Mouse (Mus musculus): ENCODE results near the gene Tiam1. TPM values are rescaled to one million over a fixed set of nuclear protein-coding genes. Genes with fewer than 3 reads are reported as not detected.

The Tiam1 gene
- polyA plus RNA-seq, 1 experiment from 2014 or later: 21.9 TPM

DNA sequence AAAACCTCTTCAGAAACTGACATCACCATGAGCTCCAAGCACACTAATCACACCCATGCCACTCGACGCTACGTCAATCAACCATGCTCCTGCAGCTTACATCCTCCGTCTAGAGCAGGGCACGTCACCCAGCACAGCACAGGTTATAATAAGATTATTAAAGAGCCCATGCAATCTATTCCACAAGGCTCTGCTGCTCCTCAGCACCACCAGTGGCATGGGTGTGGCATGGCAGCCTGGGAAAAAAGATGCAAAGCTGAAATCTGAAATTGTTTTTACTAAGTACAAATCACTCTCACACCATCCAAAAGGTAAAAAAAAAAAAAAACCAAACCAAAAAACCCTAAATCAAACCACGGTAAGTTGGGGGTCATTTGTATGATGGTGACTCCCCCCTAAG lies 135.1 kb downstream of the Tiam1 start:
- no peaks in the 10 kb centered on the region for H3K27me3 ChIP-seq
- no peak for ATAC-seq (ENCODE audit: low read depth)
- WGBS: 88% methylated on average over 6 of the region's 6 CpGs
- no peaks in the 10 kb centered on the region for H3K36me3 ChIP-seq
- H3K4me3 ChIP-seq: no peak overlapping the region
- peaks cover 25% of the 10 kb centered on the region for H3K4me1 ChIP-seq (replicated peaks)
- no peak overlapping the region for H3K27ac ChIP-seq (replicated peaks)
- H3K9ac ChIP-seq: no peak overlapping the region
- H3K4me2 ChIP-seq: no peak overlapping the region
- 0 out of 2 replicates have a peak, but pooled peaks cover 4% of the 10 kb centered on the region for H3K9me3 ChIP-seq

- 88% methylated on average over 13 of the region's 13 CpGs for WGBS
- H3K4me2 ChIP-seq: no peak overlapping the region
- H3K4me1 ChIP-seq (replicated peaks): peaks cover 23% of the 10 kb centered on the region
- H3K27me3 ChIP-seq: no peaks in the 10 kb centered on the region
- H3K9me3 ChIP-seq: 0 out of 2 replicates have a peak, but pooled peaks cover 4% of the 10 kb centered on the region
- no peaks in the 10 kb centered on the region for H3K36me3 ChIP-seq
- H3K9ac ChIP-seq: no peak overlapping the region
- ATAC-seq (ENCODE audit: low read depth): no peak
- H3K4me3 ChIP-seq: no peak overlapping the region
- no peak overlapping the region for H3K27ac ChIP-seq (replicated peaks)
Measured at GRCm38 (mm10) chr16:90007391-90007977, 136.1 kb downstream of the Tiam1 start.

DNA sequence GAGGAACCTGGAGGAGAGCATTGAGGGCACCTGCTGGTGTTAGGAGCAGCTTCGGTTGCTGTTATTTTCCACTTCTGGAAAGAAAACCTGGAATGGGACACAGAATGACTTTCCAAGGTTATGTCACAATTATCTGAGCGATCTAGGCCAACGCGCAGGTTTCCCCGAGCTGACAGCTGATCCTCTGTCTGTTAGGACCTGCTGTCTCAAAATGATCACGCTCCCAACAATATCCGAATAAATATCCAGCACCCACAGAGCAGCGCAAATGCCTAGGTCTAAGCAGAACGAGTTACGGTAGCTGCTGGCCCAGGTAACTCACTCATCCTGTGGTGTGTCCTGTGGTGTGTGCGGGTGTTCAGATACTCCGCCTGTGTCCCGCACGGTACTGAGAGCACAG lies 140.0 kb downstream of the Tiam1 start:
- 95% methylated on average over 14 of the region's 14 CpGs for WGBS
- Histone ChIP-seq H3K27me3 (no peaks in the 10 kb centered on the region), H3K9me3 (no peaks in the 10 kb centered on the region), H3K36me3 (no peaks in the 10 kb centered on the region), H3K4me1 (replicated peaks) (no peaks in the 10 kb centered on the region), H3K27ac (replicated peaks) (no peak overlapping the region), H3K9ac (no peak overlapping the region), H3K4me2 (no peak overlapping the region), H3K4me3 (no peak overlapping the region)
- no peak for ATAC-seq (ENCODE audit: low read depth)

DNA sequence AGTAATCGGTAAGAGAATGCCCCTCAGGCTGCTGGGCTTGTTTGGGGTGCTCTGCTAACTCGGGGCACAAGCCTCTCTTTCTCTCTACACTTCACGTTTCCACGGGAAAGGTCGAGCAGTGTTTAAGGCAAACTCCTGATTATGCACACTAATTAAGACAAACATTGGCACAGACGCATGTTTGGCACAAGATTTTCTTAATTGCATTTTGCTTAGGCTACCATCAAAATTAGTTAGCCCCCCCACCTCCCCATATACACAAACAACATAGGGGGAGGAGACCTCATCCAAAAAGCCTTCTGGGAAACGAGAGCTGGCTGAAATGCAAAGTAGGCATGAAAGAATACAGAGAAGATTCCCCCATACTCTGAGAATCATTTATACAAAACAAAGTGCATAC lies 148.4 kb downstream of the Tiam1 start:
- H3K4me1 ChIP-seq (replicated peaks): no peaks in the 10 kb centered on the region
- no peak for ATAC-seq (ENCODE audit: low read depth)
- WGBS: 83% methylated on average over 7 of the region's 7 CpGs
- no peaks in the 10 kb centered on the region for H3K27me3 ChIP-seq
- H3K4me2 ChIP-seq: no peak overlapping the region
- peaks cover 6% of the 10 kb centered on the region; the same call in 1 of the 2 replicates for H3K9me3 ChIP-seq
- no peak overlapping the region for H3K9ac ChIP-seq
- no peak overlapping the region for H3K27ac ChIP-seq (replicated peaks)
- H3K36me3 ChIP-seq: 0 out of 2 replicates have a peak, but pooled peaks cover 5% of the 10 kb centered on the region
- H3K4me3 ChIP-seq: no peak overlapping the region

- Histone ChIP-seq H3K9ac (no peak overlapping the region), H3K9me3 (peaks cover 6% of the 10 kb centered on the region; the same call in 1 of the 2 replicates), H3K4me3 (no peak overlapping the region), H3K4me1 (replicated peaks) (no peaks in the 10 kb centered on the region), H3K27ac (replicated peaks) (no peak overlapping the region), H3K27me3 (no peaks in the 10 kb centered on the region), H3K36me3 (0 out of 2 replicates have a peak, but pooled peaks cover 5% of the 10 kb centered on the region), H3K4me2 (no peak overlapping the region)
- no peak for ATAC-seq (ENCODE audit: low read depth)
- WGBS: 86% methylated on average over 17 of the region's 17 CpGs
Measured at GRCm38 (mm10) chr16:89993991-89994825, 149.4 kb downstream of the Tiam1 start.

GRCm38 (mm10) chr16:89993506-89993905 lies 150.1 kb downstream of the Tiam1 start:
- no peaks in the 10 kb centered on the region for H3K27me3 ChIP-seq
- H3K4me2 ChIP-seq: no peak overlapping the region
- no peaks in the 10 kb centered on the region for H3K4me1 ChIP-seq (replicated peaks)
- ATAC-seq (ENCODE audit: low read depth): no peak
- no peak overlapping the region for H3K27ac ChIP-seq (replicated peaks)
- no peak overlapping the region for H3K4me3 ChIP-seq
- 0 out of 2 replicates have a peak, but pooled peaks cover 5% of the 10 kb centered on the region for H3K36me3 ChIP-seq
- H3K9ac ChIP-seq: no peak overlapping the region
- H3K9me3 ChIP-seq: peaks cover 6% of the 10 kb centered on the region; the same call in 1 of the 2 replicates
- 96% methylated on average over 4 of the region's 4 CpGs for WGBS

GRCm38 (mm10) chr16:89991701-89992152 lies 151.8 kb downstream of the Tiam1 start:
- H3K27ac ChIP-seq (replicated peaks): no peak overlapping the region
- no peak overlapping the region for H3K9ac ChIP-seq
- ATAC-seq (ENCODE audit: low read depth): no peak
- no peak overlapping the region for H3K4me2 ChIP-seq
- 0 out of 2 replicates have a peak, but pooled peaks cover 6% of the 10 kb centered on the region for H3K4me1 ChIP-seq (replicated peaks)
- H3K27me3 ChIP-seq: no peaks in the 10 kb centered on the region
- WGBS: 88% methylated on average over 12 of the region's 12 CpGs
- peaks cover 6% of the 10 kb centered on the region; the same call in 1 of the 2 replicates for H3K9me3 ChIP-seq
- no peak overlapping the region for H3K4me3 ChIP-seq
- 0 out of 2 replicates have a peak, but pooled peaks cover 5% of the 10 kb centered on the region for H3K36me3 ChIP-seq

DNA sequence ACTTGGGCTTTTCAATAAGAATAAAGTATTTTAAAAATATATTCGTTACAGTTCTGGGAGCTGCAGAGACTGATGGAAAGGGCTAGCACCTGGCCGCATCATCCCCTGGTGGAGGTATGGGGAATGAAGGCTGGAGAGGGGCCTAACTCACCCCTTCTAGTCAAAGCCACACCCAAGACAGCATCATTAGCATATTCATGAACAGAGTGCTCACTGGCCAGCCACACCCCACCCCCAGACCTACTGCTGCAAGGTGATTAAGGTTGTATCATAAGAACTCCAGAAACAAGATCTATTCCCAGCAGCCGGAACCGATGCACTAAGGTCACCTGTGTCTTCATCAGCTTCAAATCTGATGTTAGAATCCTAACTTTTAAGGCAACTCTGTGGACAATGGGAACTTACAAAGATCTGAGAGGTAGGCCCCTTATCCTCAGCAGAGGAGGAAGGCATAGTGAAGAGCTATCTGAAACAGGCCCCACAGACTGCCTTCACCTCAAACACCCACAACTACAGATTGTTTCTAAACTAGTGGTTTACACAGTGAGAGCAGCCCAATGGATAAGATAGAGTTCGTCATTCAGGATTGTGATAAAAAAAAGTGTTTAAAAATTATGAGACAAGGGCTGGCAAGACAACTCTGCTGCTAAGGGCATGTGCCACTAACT lies 153.1 kb downstream of the Tiam1 start:
- WGBS: 85% methylated on average over 5 of the region's 5 CpGs
- Histone ChIP-seq H3K9me3 (no peaks in the 10 kb centered on the region), H3K27ac (replicated peaks) (no peak overlapping the region), H3K4me1 (replicated peaks) (0 out of 2 replicates have a peak, but pooled peaks cover 12% of the 10 kb centered on the region), H3K27me3 (no peaks in the 10 kb centered on the region), H3K9ac (no peak overlapping the region), H3K4me3 (no peak overlapping the region), H3K36me3 (no peaks in the 10 kb centered on the region), H3K4me2 (no peak overlapping the region)
- ATAC-seq (ENCODE audit: low read depth): no peak

GRCm38 (mm10) chr16:89989816-89990215 lies 153.8 kb downstream of the Tiam1 start:
- Histone ChIP-seq H3K27ac (replicated peaks) (no peak overlapping the region), H3K9ac (no peak overlapping the region), H3K9me3 (no peaks in the 10 kb centered on the region), H3K4me3 (no peak overlapping the region), H3K27me3 (no peaks in the 10 kb centered on the region), H3K4me2 (no peak overlapping the region), H3K4me1 (replicated peaks) (0 out of 2 replicates have a peak, but pooled peaks cover 12% of the 10 kb centered on the region), H3K36me3 (no peaks in the 10 kb centered on the region)
- ATAC-seq (ENCODE audit: low read depth): no peak
- WGBS: 93% methylated on average over 10 of the region's 10 CpGs

DNA sequence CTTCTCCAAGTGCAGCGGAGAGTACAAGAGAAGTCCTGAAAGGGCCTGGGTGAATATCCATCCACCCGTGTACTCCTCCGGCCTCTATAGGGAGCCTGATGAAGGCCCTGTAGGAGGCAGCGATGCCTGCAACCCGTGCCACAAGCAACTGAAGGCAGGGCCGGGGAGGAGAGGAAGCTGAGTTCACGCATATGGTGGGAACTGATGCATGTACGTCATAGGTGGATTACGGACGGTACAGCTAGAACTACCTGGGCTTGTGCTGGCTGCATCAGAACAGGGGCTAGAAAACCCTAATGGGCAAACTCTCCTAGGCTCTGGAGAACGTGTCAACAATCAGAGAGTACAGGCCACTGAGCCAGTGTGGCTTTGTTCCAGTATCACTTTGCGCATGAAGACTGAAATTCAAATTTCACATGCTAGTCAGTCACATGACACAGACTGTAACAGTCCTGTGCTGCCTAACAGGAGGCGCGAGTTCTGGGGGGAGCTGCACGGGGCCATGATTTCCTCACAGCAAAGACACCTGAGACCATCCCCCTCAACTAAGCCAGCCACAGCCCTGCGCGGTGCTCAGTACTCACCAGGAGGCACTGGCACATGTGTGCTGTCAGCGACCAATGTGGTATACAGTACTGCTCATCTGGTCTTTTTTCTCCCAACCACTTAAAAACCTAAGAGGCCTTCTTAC lies 156.8 kb downstream of the Tiam1 start:
- H3K4me1 ChIP-seq (replicated peaks): 0 out of 2 replicates have a peak, but pooled peaks cover 12% of the 10 kb centered on the region
- H3K9me3 ChIP-seq: no peaks in the 10 kb centered on the region
- 77% methylated on average over 18 of the region's 18 CpGs for WGBS
- no peak overlapping the region for H3K27ac ChIP-seq (replicated peaks)
- H3K4me2 ChIP-seq: no peak overlapping the region
- H3K27me3 ChIP-seq: no peaks in the 10 kb centered on the region
- H3K9ac ChIP-seq: no peak overlapping the region
- no peaks in the 10 kb centered on the region for H3K36me3 ChIP-seq
- H3K4me3 ChIP-seq: no peak overlapping the region
- peak; percentile 34; the same call in 1 of the 2 replicates for ATAC-seq (ENCODE audit: low read depth)

DNA sequence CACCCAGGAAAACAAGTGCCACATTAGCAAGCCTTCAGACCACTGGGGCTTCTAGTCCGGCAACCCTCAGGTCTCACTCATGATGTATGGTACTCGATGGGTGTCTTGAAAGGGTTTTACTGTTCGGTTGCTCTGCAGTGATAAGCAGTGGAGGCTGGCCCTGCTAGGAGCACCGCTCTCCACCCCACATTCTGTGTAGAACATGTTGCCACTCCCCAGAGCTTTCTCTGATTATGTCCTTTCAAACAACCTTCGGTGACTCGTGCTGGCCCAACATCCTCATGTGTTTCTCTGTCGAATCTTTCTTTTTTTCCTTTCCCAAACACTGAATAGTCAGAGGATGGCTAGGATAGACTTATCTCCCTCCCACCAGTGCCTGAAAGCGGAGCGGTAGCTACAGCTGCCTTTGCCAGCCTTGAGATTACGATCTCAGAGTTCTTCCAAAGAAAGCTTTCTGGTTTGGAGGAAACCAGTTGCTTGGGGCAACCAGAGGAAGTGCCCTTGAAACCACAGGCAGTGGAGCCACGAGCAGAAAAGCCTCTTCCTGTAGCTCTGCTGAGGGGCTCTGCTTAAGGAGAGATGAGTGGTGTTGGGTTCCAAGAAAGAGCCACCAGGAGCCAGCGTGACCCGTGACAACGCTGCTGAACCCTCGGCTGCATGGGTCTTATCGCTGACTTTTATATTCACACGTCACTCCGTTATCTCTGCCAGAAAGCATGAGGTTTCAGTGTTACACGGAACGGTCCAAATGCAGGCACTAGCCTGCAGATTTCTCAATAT lies 157.7 kb downstream of the Tiam1 start:
- H3K4me1 ChIP-seq (replicated peaks): 0 out of 2 replicates have a peak, but pooled peaks cover 12% of the 10 kb centered on the region
- no peaks in the 10 kb centered on the region for H3K9me3 ChIP-seq
- 79% methylated on average over 20 of the region's 20 CpGs for WGBS
- no peaks in the 10 kb centered on the region for H3K36me3 ChIP-seq
- no peak overlapping the region for H3K4me3 ChIP-seq
- H3K27me3 ChIP-seq: no peaks in the 10 kb centered on the region
- no peak overlapping the region for H3K9ac ChIP-seq
- H3K27ac ChIP-seq (replicated peaks): no peak overlapping the region
- no peak for ATAC-seq (ENCODE audit: low read depth)
- no peak overlapping the region for H3K4me2 ChIP-seq
